In the genomic region with DNA sequence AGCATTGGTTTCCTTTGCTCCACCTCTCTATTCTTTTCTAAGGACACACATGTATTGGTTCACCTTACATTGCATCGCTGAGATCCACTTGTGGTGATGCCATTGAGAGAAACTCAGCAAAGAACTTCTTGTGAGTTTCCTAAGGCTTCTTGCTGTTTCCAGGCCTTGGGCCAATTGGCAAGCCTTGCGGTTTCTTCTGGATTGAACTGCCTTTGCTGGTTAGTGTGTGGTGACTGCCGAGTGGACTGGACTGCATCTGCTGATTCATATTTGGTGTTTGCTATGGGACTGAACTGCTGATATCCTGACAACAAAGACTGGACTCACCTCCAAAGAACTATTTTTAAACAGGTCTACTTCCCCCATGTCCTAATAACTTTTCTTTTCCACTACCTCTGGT, we compare ENCODE assay signal across 23 mouse cellular contexts. TPM values are rescaled to one million over a fixed set of nuclear protein-coding genes. Genes with fewer than 3 reads are reported as not detected.
DNase-seq lines count a peak whose midpoint lies in the region; TF ChIP-seq lines count a peak whose summit lies in the region.
"Had no signal": no experiment of that assay in that cellular context is flagged by ENCODE, and none has a peak within 500 bp of the region (broad histone marks: within the 10 kb centered on the region; RNA-seq: fewer than 3 reads in every experiment).

No protein-coding gene starts in this region.

- peak; percentile 20 to 32 for DNase-seq in cerebellum, postnatal 14 days
- no peak for DNase-seq in cerebellum, postnatal 25 days
- DNase-seq in kidney, postnatal 36 days, result peak; percentile 9 to 53
- DNase-seq in kidney, postnatal 14 days, result no peak
- peak; percentile 39 for DNase-seq in 416B (ENCODE audit: low read depth)
- DNase-seq in brain, embryonic 14.5 days (ENCODE audit: low read depth), result peak; percentile 12
- no peak for DNase-seq in urinary bladder, postnatal 10 days (ENCODE audit: low spot score)
- DNase-seq: cerebellum, adult 9-11 months; gastrocnemius, postnatal 36 days; lung, adult 18-20 months; lung, postnatal 14 days; right cerebral cortex, postnatal 14 days had no signal

- TF ChIP-seq POLR2A in brain, embryonic 14.5 days (IDR thresholded peaks at IDR 0.05; ENCODE audit: borderline replicate concordance, extremely low read depth, insufficient read depth, insufficient read length, poor library complexity, severe bottlenecking), result no peak

- TF ChIP-seq CTCF in brain, embryonic 14.5 days (IDR thresholded peaks at IDR 0.05; ENCODE audit: borderline replicate concordance, extremely low read depth, insufficient read depth, insufficient read length), result no peak

RNA-seq across cellular contexts. Expression of a gene that starts 26.7 kb away (rescaled TPM):
- not detected in 2 replicates for polyA plus RNA-seq in brain, embryonic 14.5 days (2012; rRNA removed)
- polyA plus RNA-seq: embryonic facial prominence, embryonic 12.5 days; forebrain, embryonic 11.5 days; heart, embryonic 15.5 days; hindbrain, embryonic 16.5 days; intestine, embryonic 16.5 days; kidney, embryonic 16.5 days; limb, embryonic 11.5 days; liver, embryonic 11.5 days; midbrain, embryonic 13.5 days; neural tube, embryonic 12.5 days; thymus, postnatal 0 days had no signal

Comparison
In these comparisons a context has a peak if more than half of its experiments do, and no peak if none do; other contexts are left out.
1. DNase-seq: peak in cerebellum, postnatal 14 days (2 of 2), kidney, postnatal 36 days (2 of 2), 416B (single experiment) and brain, embryonic 14.5 days (single experiment); none in cerebellum, postnatal 25 days (0 of 2), kidney, postnatal 14 days (single experiment) and urinary bladder, postnatal 10 days (single experiment).